Mouse (Mus musculus) left cerebral cortex, postnatal 14 days (tissue): ENCODE data around the gene Men1. TPM values are rescaled to one million over a fixed set of nuclear protein-coding genes. Genes with fewer than 3 reads are reported as not detected.
"Not testable (repeated sequence)": the region's sequence is repeated elsewhere in the genome, so short reads cannot be mapped to it uniquely, and the experiment has no call there.

ENCODE experiments used
- DNase-seq, 2 experiments: peaks; one replicate each; pipeline ENCODE4 v3.0.0; 2021 to 2022; ENCODE audit warnings: low spot score in 2 of 2, mixed read lengths in 1 of 2
- intact Hi-C: fragments of 180-260 bp; cut with DNase I; formaldehyde crosslinking; loops from one replicate; pipeline ENCODE4 v1.15.1; 2025
- long read RNA-seq, 2 experiments: library from polyadenylated mRNA; stranded (forward); transcript quantifications; one replicate each; pipeline ENCODE4 v2.0.0; 2021
- total RNA-seq, 2 experiments: library from RNA; stranded (reverse); gene quantifications; 2 replicates each; pipeline ENCODE4 v1.2.3; 2021

Men1 gene
- 10 to 100 TPM; 64.9 to 70.7 TPM for total RNA-seq
- long read RNA-seq, experiment 1, transcript Men1-206 (10 exons, 2,652 nt): minor isoform, 6 of 60 reads
- long read RNA-seq, experiment 1, transcript Men1-201 (9 exons, 2,975 nt): major isoform, 34 of 60 reads
- long read RNA-seq, experiment 1, transcript Men1-203 (10 exons, 2,639 nt): minor isoform, 7 of 60 reads
- long read RNA-seq, experiment 1, partial matches to known transcripts: 9 of 60 reads
- long read RNA-seq, experiment 1, other reads (novel, unspliced or antisense): 2 of 60 reads
- long read RNA-seq, experiment 2, transcript Men1-201 (9 exons, 2,975 nt): major isoform, 44 of 60 reads
- long read RNA-seq, experiment 2, partial matches to known transcripts: 9 of 60 reads
- long read RNA-seq, experiment 2, other reads (novel, unspliced or antisense): 0 of 60 reads

- intact Hi-C loops: loop anchor here (10.0 kb wide), 1 partner anchor 250 kb away; the partner anchor contains the start of genes Cdca5, Gm28374, Tmem262 and Zfpl1
- DNase-seq: peak; percentile 96 to 97
Observed at GRCm38 (mm10) chr19:6334673-6335457, at the start of gene Men1. Men1 (plus strand) TSS chr19:6334979.

- intact Hi-C loops: no loop called here
- no peak for DNase-seq
Observed at GRCm38 (mm10) chr19:6285226-6285625, 49.6 kb upstream of the Men1 start.

- intact Hi-C loops: no loop called here
- no peak for DNase-seq
Observed at GRCm38 (mm10) chr19:6285632-6286433, 48.9 kb upstream of the Men1 start.

- intact Hi-C loops: no loop called here
- DNase-seq: no peak
Observed at GRCm38 (mm10) chr19:6286434-6287401, 48.1 kb upstream of the Men1 start.

GRCm38 (mm10) chr19:6288236-6288894 lies 46.4 kb upstream of the Men1 start:
- no peak for DNase-seq
- intact Hi-C loops: no loop called here

- DNase-seq: no peak
- intact Hi-C loops: no loop called here
Observed at GRCm38 (mm10) chr19:6289696-6290238, 45.0 kb upstream of the Men1 start.

- DNase-seq, intact Hi-C loops: not testable (repeated sequence)
Observed at GRCm38 (mm10) chr19:6290720-6291116, 44.1 kb upstream of the Men1 start.

GRCm38 (mm10) chr19:6291117-6291781 lies 43.5 kb upstream of the Men1 start:
- intact Hi-C loops: no loop called here

GRCm38 (mm10) chr19:6292262-6292661 lies 42.5 kb upstream of the Men1 start:
- intact Hi-C loops: no loop called here
- no peak for DNase-seq

More at GRCm38 (mm10) chr19:6291117-6291781, 43.5 kb upstream of the Men1 start:
- DNase-seq: no peak

GRCm38 (mm10) chr19:6294301-6294700 lies 40.5 kb upstream of the Men1 start:
- intact Hi-C loops: no loop called here
- no peak for DNase-seq

GRCm38 (mm10) chr19:6296551-6297210 lies 38.1 kb upstream of the Men1 start:
- no peak for DNase-seq

GRCm38 (mm10) chr19:6297641-6298040 lies 37.1 kb upstream of the Men1 start:
- DNase-seq: no peak
- intact Hi-C loops: no loop called here

More at GRCm38 (mm10) chr19:6296551-6297210, 38.1 kb upstream of the Men1 start:
- intact Hi-C loops: no loop called here

- no peak for DNase-seq
- intact Hi-C loops: no loop called here
Observed at GRCm38 (mm10) chr19:6299003-6299402, 35.8 kb upstream of the Men1 start.

- intact Hi-C loops: no loop called here
- DNase-seq: peak in 1 of 2 experiments; percentile 22
Observed at GRCm38 (mm10) chr19:6299450-6300267, 35.1 kb upstream of the Men1 start.

GRCm38 (mm10) chr19:6300402-6300841 lies 34.4 kb upstream of the Men1 start:
- intact Hi-C loops: no loop called here
- no peak for DNase-seq

GRCm38 (mm10) chr19:6302114-6302513 lies 32.7 kb upstream of the Men1 start:
- no peak for DNase-seq
- intact Hi-C loops: no loop called here
